Mouse (Mus musculus): Measurements from ENCODE around the gene Grb7.
A peak's percentile ranks its signal among the peaks of the same experiment; 100 is the strongest.

Gene Grb7

DNA sequence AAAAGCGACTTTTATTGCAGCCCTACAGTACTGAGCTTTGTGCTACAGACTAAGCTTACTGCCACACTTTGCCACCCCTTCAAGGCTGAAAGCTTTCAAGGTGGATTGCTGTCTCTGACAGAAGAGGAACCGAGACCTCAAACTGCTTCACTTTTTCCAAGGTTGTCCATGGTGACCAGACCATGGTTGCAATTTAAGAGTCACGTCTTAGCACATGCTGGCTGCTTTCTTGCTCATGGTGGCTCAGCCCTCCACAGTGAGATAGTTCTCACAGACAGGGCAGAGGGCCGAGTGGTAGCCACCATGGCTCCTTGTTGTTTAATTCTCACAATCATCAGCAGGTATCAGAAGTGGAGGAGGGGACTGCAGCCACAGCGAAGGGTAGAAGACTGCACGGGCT, 24.6 kb downstream of the Grb7 start:
- no peak for DNase-seq (ENCODE audit: low read depth, low spot score)

DNA sequence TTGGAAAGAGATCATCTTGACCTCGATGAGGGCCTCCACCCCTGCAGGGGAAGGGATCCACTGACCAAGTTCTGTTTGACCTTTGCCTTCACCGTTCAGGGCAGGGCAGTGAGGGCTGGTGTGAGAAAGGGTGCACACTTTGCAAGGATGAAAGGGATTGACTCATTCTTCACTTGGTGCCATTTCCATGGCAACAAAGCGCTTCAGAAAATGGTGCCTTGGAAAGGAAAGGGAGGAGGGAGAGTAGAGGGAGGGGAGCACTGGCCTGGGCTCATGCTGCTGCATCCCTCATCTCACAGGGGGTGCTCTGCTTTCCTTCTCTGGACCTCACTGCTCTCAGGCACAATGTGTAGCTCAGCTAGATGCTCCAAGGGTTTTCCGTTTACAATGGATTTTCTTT, 26.5 kb downstream of the Grb7 start:
- DNase-seq (ENCODE audit: low read depth, low spot score): no peak

DNA sequence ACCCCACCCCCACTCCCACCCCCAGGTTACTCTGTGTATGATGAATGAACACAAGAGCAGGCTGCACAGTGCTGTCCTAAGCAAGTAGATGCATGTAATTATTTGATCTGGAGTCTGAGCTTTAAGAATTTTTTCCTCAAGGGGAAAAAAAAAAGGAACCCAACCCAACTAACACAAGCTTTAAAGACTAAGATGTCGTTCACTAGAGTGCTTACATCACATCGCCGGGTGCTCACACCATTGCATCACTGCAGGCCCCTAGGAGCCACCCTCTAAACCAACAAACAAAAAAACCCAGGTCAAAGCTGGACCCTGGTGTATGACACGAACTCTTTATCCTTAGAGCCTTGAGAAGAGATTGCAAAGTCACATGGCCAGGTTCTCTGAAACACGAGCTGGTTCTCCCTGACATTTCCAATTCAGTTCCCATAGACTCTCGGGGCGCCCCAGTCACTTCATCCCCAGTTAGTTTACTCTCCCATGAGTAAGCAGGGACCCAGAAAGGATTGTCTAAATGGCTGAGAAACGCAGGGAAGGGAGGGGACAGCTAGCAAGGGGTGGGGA, 27.8 kb downstream of the Grb7 start:
- no peak for DNase-seq (ENCODE audit: low read depth, low spot score)

DNA sequence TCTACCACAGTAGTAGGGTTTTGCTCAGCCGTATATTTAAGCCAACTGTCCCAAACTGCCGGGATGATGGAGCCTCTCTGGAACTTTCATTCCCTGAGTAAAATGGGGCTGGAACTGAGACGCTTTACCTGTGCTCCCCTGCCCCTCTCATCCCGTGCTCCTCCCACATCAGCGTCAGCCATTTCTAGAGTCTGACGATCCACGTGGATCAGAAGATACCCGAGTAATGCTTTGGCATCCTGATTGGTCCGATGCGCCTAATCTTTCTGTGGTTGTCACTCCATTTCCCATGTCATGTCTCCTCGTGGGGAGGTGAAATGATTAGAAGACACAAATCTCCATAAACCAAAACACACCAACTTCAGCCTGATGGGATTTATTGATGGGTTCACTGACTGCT, 28.8 kb downstream of the Grb7 start:
- DNase-seq (ENCODE audit: low read depth, low spot score): no peak

DNA sequence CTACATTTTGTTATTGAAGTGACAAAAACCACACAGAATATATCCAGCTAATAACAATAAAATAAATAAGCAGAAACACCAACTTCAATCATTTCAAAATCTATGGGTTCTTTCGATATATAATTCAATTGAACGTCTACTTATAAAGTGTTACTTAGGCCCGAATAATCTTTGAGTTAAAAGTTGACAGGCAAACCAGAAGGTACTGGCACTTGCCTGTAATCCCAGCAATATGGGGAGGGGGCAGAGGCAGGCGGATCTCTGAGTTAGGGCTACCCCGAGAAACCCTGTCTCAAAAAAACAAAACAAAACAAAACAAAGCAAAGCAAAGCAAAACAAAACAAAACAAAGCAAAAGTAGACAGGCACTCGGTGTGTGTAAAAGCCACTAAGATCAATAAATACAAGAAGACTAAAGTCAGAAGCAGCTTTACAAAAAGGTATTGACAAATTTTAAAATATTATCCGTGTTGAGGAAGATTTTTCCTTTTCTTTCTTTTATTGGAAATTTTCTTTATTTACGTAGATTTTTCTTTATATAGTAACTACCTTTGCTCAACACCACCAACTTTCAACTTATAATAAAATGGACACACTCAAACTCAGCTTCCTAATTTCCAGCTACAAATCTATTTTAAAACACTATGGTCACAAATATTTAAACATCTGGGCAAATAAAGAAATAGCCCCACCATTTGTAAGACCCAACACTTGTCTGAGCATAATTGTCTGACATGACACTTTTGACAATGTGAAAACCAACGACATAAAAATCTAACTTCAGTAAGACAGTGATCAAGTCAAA, 29.6 kb downstream of the Grb7 start:
- no peak for DNase-seq (ENCODE audit: low read depth, low spot score)

DNA sequence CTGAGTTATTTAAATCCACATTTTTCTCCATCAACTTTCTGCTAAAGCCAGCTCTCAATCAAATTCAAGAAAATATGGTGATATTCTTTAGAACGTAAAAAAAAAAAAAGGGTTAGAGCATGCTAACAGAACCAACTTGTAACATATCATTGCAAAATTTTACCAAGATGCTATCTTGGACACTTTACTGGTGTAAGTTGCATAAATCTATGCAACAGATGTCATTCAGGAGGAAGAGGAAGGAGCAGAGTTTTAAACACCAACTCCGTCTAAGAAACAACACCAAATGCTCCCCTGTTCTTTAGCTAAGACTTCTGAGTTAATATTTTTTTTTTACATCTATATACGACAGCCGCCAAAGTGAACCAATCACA, 30.2 kb downstream of the Grb7 start:
- no peak for DNase-seq (ENCODE audit: low read depth, low spot score)

DNA sequence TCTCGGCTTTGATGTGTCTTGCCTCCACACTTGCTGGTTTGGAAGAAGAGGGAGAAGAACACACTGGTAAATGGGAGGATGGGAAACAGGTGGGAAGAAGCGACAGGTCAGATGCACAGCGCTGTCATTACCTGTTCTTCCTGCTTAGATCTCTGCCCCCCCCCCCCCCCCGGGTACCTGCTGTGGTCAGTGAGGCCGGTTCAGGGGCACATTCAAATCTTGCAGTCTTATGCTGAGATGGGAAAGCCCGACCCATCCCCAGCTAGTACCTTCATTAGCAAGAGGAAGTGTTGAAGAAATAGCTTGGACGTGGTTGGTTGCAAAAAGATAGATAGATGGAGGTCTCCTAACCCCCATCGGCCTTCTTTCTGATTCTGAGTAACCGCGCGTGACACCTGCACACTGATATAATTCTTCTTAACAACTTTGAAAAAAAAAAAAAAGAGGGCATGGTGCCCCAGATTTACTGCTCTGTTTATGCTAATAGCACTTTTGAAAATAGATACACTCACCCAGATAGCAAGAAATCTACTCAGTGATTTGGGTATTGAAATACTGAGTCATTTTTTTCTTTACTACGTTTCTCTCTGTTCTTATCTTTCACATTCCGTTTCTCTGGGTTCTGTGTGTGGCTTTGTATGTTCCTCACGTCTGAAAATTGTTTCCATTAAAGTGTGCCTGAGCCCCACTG, 31.0 kb downstream of the Grb7 start:
- DNase-seq (ENCODE audit: low read depth, low spot score): no peak

DNA sequence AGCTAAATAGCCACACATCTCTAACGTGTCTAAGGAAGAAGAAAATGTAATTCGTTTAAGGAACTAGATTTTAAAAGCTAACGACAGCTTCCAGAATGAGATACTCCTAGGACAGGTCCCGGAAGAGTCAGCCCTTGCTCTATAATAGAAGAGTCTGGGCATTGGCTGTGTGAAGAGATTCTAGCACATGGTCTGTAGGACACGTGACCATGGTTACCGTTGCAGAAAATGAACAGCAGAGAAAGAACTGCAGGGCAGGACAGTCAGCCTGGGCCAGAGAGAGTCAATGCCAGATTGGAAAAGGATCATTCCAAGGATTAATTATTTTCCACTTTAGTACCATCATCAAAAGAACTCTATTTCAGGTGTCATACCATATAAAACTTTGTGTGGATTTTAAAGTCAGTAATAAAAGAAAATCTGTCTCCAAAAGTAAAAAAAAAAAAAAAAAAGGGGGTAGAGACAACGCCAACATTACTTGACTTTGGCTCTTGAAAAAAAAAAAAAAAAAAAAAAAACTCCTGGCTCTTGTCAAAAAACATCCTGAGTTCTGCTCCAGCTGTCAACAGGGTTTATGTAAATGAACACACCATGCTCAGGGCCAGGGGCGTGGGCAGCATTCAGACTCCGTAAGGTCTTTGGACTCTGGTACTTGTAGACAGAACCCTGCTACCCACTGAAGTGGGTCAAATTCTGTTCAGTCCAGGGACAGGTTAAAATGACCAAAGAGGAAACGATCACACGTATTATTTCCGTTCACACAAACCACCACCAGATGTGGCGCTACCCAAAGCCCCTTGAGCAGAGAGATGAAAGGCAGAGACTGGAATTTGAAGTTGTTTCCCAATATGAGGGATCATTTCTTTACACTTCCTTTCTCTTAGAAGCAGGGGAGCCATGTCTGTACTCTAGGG, 33.1 kb downstream of the Grb7 start:
- DNase-seq (ENCODE audit: low read depth, low spot score): no peak

DNA sequence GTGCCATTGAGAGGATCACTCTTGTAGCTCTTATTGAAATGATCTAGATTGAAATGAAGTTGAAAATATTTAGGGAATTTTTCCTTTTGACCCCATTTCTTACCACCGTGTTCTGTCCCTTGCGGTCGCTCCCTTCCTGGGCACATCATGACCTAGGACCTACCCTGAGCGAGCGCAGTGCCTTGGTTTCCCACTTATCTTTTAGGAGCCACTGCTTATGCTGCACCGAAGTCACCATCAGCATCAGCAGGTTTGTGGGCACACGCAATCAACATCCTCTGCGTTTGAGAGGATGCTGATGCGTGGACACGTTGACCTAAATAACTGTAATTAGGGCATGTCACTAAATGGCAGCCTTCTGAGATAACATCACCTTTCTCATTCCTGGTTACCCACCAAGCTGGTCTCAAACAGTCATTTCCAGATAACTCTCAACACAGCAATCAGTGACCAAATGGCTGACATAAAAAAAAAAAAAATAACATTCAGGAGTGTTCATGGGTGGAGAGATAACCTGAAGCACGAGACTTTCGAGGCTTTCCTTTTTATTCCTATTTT, 33.8 kb downstream of the Grb7 start:
- DNase-seq (ENCODE audit: low read depth, low spot score): no peak

DNA sequence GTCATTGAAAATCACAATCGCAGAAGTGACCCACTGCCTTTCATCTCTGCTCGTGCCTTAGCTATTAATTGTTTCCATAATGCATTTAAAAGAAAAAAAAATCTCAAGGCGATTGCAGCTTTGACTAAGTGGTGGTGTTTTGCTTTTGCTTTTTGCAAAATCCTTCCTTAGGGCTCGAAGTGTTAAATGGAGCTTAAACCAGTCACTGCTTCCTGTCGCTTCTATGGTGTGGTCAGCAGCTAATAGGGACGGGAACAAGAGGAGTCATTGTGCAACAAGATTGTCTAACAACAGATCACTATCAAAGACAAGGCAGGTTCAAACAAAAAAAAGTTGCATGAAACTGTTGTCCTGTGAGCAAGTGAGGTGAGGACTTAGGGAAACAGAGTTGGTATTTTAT, 35.0 kb downstream of the Grb7 start:
- DNase-seq (ENCODE audit: low read depth, low spot score): no peak

DNA sequence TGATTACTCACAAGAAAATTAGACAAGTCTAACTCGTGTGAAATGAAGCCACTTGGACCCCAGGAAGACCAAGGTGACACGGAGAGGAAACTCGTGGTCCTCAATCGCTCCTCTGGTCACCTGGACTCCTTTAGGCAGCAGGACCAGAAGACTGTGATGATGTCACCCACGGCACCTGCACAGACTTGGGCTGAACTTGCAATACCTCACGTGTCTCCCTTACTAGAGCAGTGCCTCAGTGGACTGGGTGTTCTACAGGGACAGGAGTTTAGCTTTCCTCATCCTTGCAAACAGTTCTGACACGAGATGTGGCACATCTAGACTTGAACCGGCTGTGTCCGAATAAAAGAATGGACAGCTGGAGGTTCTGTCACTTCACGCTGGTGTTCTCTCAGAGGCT, 35.9 kb downstream of the Grb7 start:
- no peak for DNase-seq (ENCODE audit: low read depth, low spot score)

DNA sequence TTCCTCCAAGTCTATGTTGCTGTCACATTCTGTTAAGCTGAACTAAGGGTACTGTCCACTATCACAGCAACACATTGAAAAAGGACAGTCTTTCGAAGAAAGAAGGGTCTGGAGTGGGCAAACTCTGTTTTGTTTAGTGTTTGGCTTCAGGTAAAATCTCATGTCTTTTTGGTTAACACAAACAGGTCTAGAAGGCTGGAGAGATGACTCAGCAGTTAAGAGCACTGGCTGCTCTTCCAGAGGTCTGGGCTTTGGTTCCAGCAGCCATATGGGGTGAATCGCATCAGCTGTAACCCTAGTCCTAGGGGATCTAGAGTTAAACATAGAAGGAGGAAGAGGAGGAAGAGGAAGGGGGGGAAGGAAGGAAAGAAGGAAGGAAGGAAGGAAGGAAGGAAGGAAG, 39.6 kb downstream of the Grb7 start:
- DNase-seq (ENCODE audit: low read depth, low spot score): no peak

DNA sequence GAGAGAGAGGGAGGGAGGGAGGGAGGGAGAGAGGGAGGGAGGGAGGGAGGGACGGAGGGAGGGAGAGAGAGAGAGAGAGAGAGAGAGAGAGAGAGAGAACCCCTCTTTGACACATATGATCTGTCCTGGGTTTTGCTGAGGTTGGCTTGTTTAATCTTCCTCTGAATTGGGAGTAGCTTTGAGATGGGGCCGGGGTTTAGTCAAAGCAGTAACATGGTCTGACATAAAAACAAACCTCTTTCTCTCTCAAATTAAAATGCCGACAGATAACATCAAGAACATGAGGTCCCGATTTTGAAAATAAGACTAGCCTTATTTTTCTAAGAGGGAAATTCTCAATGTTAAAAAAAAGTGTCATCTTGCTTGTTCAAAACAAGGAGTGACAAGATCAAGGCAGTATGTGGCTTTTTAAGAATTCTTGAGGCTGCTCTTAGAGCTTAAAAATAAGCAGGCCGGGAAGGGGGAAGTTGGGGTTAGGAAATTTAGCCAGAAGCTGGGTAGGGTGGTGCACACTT, 41.4 kb downstream of the Grb7 start:
- no peak for DNase-seq (ENCODE audit: low read depth, low spot score)

DNA sequence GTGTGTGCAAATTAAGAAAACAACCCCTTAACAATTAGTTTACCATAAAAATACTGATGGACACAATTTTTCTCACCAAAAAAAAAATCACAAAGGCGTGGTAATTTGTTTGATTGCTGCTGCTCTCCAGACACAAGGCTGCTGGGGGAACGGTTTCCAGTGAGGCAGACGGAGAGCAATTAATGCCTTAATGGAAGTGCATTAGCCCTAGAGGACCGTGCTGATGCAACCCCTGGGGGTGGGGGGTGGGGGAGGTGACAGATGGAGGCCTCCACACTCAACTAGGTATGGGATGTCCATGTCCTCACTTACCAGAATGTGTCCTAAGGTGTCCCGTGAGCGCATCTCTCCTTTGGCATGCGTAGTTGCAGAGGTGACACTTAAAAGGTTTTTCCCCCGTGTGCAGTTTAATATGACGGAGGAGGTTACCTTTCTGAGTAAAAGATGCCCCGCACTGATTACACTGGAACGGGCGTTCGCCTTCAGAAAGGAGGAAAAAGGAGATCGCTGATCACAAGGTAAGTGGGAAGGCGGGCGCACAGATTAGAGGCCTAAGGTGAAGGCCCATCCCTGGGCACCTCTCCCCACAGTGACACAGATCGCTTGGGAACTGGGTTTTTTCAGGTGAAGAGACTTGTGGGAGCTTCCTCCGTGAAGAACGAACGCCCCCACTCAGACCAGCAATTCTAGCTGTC, 42.5 kb downstream of the Grb7 start:
- no peak for DNase-seq (ENCODE audit: low read depth, low spot score)

DNA sequence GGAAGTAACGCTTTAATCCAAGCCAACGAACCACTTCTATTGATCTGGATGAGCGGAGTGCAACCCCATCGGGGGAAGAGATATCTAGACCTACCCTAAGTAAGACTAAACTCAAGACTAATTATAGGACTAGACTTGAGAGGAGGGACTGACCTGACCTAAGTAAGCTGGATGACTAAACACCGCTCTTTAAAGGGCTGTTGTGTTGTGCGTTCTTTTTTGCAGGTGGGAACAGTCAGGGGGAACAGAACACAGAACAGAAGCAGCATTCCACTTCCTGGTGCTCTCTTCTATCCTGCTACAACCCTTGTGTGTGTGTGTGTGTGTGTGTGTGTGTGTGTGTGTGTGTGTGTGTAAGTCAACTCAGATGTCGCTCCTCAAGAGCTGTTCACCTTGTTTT, 45.4 kb downstream of the Grb7 start:
- DNase-seq (ENCODE audit: low read depth, low spot score): no peak

DNA sequence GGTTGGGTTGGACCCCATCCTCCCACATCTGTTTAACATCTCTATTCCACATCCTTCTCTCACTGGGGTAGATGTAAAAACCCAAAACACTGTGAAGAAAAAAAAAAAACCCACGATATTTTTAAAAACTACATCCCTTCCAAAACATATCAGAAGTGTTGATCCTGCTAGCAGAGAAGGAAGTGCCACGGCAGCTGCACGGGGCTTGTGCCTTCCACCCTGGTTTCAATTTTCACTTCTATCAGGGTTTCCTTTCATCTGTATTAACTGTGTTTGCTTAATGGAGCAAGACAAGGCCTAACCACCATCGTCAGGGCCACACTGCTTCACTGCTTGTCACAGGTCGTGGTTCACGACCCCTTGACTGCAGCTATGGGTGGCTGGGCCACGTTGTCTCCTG, 46.8 kb downstream of the Grb7 start:
- DNase-seq (ENCODE audit: low read depth, low spot score): no peak

DNA sequence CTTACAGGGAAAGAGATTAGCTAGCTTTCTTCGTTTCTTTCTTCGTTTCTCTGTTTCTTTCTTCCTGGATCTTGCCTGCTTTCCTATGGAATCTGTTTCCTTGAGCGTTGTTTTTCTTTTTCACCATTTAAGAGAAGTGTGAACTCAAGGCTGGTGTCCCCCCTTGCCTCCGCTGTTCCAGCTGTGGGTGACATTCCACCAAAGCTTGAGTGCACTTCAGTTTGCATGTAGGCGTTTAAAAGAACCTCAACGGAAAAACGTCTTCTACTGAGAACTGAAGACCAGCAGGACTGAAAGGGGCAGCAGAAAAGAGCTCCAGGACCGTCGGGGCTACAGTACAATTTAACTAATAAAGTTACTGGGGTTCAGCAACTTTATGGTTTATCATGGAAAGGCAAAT, 47.2 kb downstream of the Grb7 start:
- DNase-seq (ENCODE audit: low read depth, low spot score): no peak

DNA sequence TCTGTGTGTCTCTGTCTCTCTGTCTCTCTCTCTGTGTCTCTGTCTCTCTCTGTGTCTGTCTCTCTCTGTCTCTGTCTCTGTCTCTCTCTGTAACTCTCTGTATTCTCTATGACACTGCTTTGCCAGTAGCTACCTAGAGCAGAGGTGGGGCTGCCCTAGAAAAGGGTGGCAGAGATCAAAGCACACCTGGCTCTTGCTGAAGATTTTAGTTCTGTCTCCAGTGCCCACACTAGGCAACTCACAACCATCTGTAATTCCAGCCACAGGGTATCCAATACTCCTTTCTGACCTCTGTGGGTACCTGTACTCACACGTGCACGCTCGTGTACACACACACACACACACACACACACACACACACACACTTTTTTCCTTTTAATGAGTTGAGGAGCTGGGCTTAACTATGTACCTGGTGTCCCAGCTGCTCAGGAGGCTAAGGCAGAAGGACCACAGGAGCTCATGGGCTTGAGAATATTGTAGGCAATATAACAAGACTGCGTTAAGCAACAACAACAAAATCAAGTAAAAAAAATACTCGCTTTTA, 49.1 kb downstream of the Grb7 start:
- DNase-seq (ENCODE audit: low read depth, low spot score): no peak

DNA sequence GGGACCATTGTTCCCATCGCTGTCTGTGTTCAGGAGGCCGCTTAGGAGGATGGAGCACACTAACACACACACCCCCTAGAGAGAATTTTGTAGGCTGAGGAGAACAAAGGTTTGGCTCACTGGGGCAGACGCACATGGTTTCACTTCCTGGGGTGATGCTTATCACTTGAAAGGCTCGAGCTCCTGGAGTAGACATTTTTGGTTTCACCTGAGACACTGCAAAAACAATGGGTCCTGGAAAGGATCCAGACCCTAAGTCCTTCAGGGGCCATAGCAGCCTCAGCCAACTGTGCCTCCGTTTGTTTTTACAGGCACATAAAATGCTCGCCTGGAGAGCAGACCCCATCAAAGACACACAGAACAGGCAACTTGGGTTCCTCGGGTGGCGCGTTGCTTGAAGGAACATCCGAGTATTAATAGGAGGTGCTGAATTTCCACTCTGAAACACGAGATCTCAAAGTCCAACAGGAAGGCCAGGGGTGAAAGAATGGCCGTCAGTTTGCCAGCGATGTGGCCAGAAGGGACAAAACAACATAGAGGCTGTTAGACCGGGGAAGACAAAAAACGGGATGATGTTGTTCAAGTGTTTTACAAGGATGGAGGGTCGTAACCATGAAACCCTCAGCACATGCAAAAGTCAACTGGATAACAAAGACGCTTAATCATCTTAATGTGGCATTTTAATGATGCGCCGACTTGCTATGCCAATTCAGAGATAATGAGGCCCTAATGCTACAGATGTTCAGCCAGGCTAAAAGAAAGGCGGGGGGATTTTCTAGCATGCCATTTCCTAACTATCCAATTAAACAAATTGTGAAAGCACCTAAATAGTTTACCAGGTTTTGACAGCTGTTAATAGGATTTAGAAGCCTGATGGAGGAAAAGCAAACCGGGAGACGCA, 51.4 kb downstream of the Grb7 start:
- peak; percentile 21 for DNase-seq (ENCODE audit: low read depth, low spot score)

DNA sequence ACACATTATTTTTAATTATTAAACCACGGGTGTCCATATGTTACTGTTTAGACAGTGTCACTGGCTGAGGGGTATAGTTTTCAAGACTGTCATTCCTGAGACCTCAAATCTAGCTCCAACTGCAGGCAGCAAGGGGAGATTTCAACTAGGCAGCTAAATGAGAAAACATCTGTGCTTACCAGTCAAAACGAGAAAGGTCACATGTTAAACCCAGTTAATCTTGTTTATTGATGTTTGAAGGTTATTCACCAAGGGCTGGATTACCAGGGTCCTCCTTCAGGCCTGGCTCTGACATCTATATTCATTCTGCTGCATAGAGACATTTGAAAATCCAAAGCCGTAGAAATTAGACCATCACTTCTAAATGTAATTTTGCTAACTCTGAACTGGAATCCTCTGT, 58.7 kb downstream of the Grb7 start:
- DNase-seq (ENCODE audit: low read depth, low spot score): no peak
